Mouse (Mus musculus) heart, adult 10 weeks (tissue): Measurements from ENCODE around the gene E130308A19Rik. TPM values are rescaled to one million over a fixed set of nuclear protein-coding genes. Genes with fewer than 3 reads are reported as not detected.

Experiments used
- polyA plus RNA-seq: library from polyadenylated mRNA; stranded (reverse); fragments of 350-450 nt; fragmentation: Illumina TruSeq; extraction: RNeasy Lipid Tissue Mini Kit (QIAGEN cat#74804); gene quantifications from one replicate; pipeline ENCODE4 v1.2.3, GENCODE M21; 2014; ENCODE audit warnings: low read depth, low replicate concordance

The E130308A19Rik gene
- polyA plus RNA-seq: 4.3 TPM

DNA sequence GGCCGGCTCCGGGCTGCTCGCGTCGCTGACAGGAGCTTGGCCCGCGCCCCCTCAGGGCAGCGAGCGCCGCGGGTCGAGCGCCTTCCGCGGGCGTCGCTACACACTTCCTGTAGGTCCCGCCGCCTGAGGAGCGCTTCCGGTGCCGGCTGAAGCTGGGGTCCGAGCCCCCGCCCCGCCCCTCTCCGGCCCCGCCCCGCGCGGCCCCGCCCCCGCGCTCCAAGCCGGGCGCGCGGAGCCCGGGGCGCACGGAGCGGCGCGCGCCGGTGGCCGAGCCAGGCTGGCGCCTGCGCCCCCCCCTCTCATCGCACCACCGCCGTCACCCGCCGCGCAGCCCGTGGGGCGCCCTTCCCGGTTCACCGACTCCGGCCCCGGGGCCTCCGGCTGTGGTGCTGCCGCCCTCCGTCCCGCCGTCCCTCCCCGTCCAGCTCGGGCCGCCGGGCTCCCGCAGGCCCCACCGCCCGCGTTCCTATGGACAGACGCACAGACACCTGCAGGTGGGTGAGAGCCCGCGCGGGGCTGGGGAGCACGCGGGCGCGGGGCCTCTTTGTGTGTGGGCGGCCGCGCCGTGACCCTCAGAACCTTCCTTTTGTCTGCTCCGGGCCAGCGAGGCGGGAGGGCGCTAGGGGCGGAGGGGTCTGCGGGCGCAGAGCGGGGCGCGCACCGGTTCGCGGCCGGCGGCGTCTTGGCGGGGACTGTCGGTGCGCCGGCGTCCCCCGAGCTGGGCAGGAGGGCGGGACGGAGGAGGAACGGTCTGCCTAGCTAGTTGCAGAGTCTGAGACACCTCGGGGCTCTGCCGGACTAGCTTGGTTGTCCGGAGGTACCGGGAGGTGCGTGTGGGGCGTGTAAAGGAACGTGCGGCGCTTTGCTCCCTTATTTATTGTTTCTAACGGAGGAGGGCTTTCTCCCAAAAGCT lies at the start of gene E130308A19Rik:
Gene E130308A19Rik (plus strand): TSS at position 214 of the 913 bp plus-strand sequence.

DNA sequence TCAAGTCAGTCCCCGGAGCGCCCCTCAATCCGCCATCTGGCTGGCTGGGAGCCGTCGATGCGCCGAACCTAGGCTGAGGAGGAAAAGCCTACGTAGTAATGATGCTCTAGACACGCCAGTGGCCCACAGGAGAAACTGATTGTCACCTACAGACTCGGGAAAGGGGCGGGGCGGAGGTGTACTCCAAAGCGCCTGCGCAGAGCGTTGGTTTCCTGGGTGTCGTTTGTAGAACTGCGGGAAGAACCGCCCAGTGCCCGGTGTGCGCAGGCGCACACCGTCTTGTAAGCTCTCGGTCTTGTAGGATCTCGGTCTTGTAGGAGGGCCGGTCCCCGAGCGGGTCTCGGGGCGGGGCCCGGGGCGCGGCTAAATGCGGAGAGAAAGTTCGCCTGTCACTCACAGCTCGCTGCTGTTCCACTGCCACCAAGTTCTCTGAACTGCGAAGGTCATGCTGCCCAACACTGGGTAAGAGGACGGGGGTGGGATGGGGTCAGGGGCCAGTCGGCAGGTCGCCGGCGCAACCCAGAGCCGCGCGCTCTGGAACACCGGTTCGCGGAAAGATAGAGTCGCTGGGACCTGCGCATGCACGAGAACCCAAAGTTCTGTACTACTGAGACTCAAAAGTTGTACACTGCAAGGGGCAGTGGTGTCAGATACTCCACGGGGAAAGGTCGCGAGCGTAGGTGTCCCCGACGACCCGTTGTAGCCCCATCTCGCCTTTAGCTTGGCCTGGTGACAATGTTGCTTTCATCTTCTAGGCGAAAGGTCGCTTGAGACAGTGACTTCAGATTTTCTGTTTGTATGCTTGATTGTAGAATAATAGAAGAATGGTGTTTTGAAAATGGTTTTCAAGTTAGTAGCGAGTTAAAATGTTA lies 44.5 kb upstream of the E130308A19Rik start, which contains the start of gene Hsdl2:
Gene Hsdl2 (plus strand): TSS at position 250 of the 872 bp plus-strand sequence.

DNA sequence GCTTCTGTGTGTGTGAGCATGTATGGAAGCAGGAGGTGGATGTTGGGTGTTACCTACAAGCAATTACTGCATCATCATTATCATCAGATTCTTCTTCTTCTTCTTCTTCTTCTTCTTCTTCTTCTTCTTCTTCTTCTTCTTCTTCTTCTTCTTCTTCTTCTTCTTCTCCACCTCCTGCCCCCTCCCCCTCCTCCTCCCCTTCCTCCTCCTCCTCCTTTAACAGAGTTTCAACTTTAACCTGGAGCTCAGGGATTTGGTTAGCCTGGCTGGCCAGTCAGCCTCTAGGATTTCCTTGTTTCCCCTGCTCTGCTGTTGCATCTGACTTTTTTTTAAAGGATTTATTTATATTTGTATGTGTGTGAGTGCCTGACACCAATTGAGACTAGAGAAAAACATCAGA lies 175.5 kb downstream of the E130308A19Rik start, which contains the start of gene Inip:
Gene Inip (minus strand): TSS at position 101 of the 400 bp plus-strand sequence.

DNA sequence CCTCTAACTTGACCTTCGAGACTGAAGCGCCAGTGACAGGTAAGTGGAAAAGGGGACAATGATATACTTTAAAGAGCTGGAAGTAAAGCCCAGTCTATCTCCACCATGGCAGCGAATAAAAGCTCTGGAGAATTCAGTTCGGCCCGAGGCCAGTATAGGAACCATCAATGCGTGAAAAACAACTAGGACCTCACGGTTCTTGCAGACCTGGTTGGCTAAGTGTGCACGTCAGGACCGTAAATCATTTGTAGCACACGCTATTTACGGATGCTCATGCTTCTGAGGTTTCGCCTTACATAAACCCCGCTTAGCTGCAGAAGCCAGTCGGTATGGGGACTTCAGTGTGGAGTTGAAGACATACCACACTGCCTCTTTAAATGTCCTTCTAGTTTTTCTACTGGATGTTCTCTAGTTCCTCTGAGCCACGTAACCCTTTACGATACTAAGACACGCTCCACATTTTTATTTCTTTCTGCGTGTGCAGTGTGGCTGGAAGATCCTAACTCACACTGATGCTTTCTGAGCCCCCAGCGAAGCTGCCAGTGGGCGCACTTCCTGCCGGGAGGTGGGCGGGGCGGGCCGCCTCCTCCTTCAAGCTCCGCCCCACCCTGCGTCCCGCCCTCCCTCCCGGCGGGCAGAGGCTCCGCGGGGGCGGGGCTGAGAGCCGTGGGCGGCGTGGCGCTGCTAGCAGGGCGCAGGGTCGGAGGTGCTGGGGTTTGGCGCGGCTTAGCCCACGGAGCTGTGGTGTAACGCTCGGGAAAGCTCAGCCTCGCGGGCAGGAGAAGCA lies 179.4 kb downstream of the E130308A19Rik start, which contains the start of gene Snx30:
Gene Snx30 (plus strand): TSS at position 660 of the 787 bp plus-strand sequence.

Other genes with a start within 250 kb of the E130308A19Rik start
- 1.8 TPM for gene Susd1, start 187.6 kb upstream of the E130308A19Rik start, polyA plus RNA-seq
- 12.5 TPM for gene Ptbp3, start 76.8 kb upstream of the E130308A19Rik start, polyA plus RNA-seq
- gene Hsdl2, start 44.6 kb upstream of the E130308A19Rik start, polyA plus RNA-seq: 220 TPM
- gene Inip, start 175.4 kb downstream of the E130308A19Rik start, polyA plus RNA-seq: 11.2 TPM
- gene Snx30, start 179.6 kb downstream of the E130308A19Rik start, polyA plus RNA-seq: 4.0 TPM